In genomic region chr3:137100627-137101404, GRCm38 (mm10) we compare ENCODE assay signal across 12 mouse cellular contexts.
DNase-seq lines count a peak whose midpoint lies in the region; ATAC-seq lines count a peak whose summit lies in the region.
"Had no signal": no experiment of that assay in that cellular context is flagged by ENCODE, and none has a peak within 500 bp of the region (broad histone marks: within the 10 kb centered on the region; RNA-seq: fewer than 3 reads in every experiment).

No protein-coding gene starts in this region.

- H3K4me3 ChIP-seq in embryonic facial prominence, embryonic 13.5 days: no peak overlapping the region
- H3K4me3 ChIP-seq in embryonic facial prominence, embryonic 10.5 days: no peak overlapping the region
- H3K4me3 ChIP-seq: hindbrain, embryonic 15.5 days; neural tube, embryonic 15.5 days had no signal

- H3K4me1 ChIP-seq in embryonic facial prominence, embryonic 13.5 days: peaks cover 3% of the 10 kb centered on the region; the same call in 1 of the 2 replicates
- no peaks in the 10 kb centered on the region for H3K4me1 ChIP-seq in embryonic facial prominence, embryonic 10.5 days
- H3K4me1 ChIP-seq: hindbrain, embryonic 15.5 days; neural tube, embryonic 15.5 days had no signal

- intact Hi-C loops in heart, postnatal 25 days (cut with DNase I): no loop called here

- 39% methylated on average over 4 of the region's 4 CpGs for WGBS in embryonic facial prominence, embryonic 13.5 days
- WGBS in embryonic facial prominence, embryonic 10.5 days: 53% methylated on average over 4 of the region's 4 CpGs

- no peak overlapping the region for H3K4me2 ChIP-seq in embryonic facial prominence, embryonic 13.5 days
- H3K4me2 ChIP-seq: hindbrain, embryonic 15.5 days; neural tube, embryonic 15.5 days had no signal

- DNase-seq in embryonic facial prominence, embryonic 10.5 days (ENCODE audit: low spot score): no peak
- peak; percentile 37 to 53 for DNase-seq in right cerebral cortex, adult 2 months (ENCODE audit: low spot score in 2 of 2)
- DNase-seq in right cerebral cortex, postnatal 14 days: no peak
- peak; percentile 49 for DNase-seq in left cerebral cortex, adult 11 months (ENCODE audit: low spot score)
- DNase-seq in heart, adult 11 months: no peak
- DNase-seq in gastrocnemius, adult 8-10 months (ENCODE audit: low spot score in 2 of 2): no peak
- DNase-seq in heart, postnatal 25 days (ENCODE audit: low spot score): no peak
- DNase-seq: thymus, postnatal 4 days had no signal

- no peaks in the 10 kb centered on the region for H3K27me3 ChIP-seq in embryonic facial prominence, embryonic 13.5 days
- H3K27me3 ChIP-seq in embryonic facial prominence, embryonic 10.5 days (replicated peaks; ENCODE audit: low read depth, poor library complexity, severe bottlenecking): no peaks in the 10 kb centered on the region
- H3K27me3 ChIP-seq: hindbrain, embryonic 15.5 days; neural tube, embryonic 15.5 days had no signal

- no peaks in the 10 kb centered on the region for H3K36me3 ChIP-seq in embryonic facial prominence, embryonic 13.5 days
- no peaks in the 10 kb centered on the region for H3K36me3 ChIP-seq in embryonic facial prominence, embryonic 10.5 days (replicated peaks)
- H3K36me3 ChIP-seq: G1E; hindbrain, embryonic 15.5 days; neural tube, embryonic 15.5 days had no signal

- peak overlapping the region; percentile 34; the same call in 1 of the 2 replicates for H3K27ac ChIP-seq in embryonic facial prominence, embryonic 13.5 days
- no peak overlapping the region for H3K27ac ChIP-seq in embryonic facial prominence, embryonic 10.5 days (replicated peaks)
- H3K27ac ChIP-seq: hindbrain, embryonic 15.5 days; neural tube, embryonic 15.5 days had no signal

- ATAC-seq in embryonic facial prominence, embryonic 13.5 days (ENCODE audit: insufficient number of reproducible peaks, insufficient read depth, low FRiP score, low TSS enrichment, low read depth): no peak

- H3K9ac ChIP-seq in embryonic facial prominence, embryonic 13.5 days: no peak overlapping the region
- H3K9ac ChIP-seq: hindbrain, embryonic 15.5 days; neural tube, embryonic 15.5 days had no signal

- H3K9me3 ChIP-seq in embryonic facial prominence, embryonic 13.5 days: no peaks in the 10 kb centered on the region
- H3K9me3 ChIP-seq in embryonic facial prominence, embryonic 10.5 days: no peaks in the 10 kb centered on the region
- H3K9me3 ChIP-seq: G1E; hindbrain, embryonic 15.5 days; neural tube, embryonic 15.5 days had no signal

Comparison
In these comparisons a context has a peak if more than half of its experiments do, and no peak if none do; other contexts are left out.
1. DNase-seq: peak in right cerebral cortex, adult 2 months (2 of 2) and left cerebral cortex, adult 11 months (single experiment); none in embryonic facial prominence, embryonic 10.5 days (single experiment), right cerebral cortex, postnatal 14 days (single experiment), heart, adult 11 months (single experiment), gastrocnemius, adult 8-10 months (0 of 2) and heart, postnatal 25 days (single experiment).